9 mouse cellular contexts compared by ENCODE assay signal in genomic region chr6:101198943-101199298, GRCm38 (mm10).
A peak's percentile ranks its signal among the peaks of the same experiment; 100 is the strongest.
DNase-seq lines count a peak whose midpoint lies in the region; ATAC-seq and TF ChIP-seq lines count a peak whose summit lies in the region.
"Had no signal": no experiment of that assay in that cellular context is flagged by ENCODE, and none has a peak within 500 bp of the region (broad histone marks: within the 10 kb centered on the region; RNA-seq: fewer than 3 reads in every experiment).

No protein-coding gene starts in this region.

- H3K27ac ChIP-seq in kidney, postnatal 0 days: no peak overlapping the region
- H3K27ac ChIP-seq in hindbrain, embryonic 12.5 days: peak overlapping the region; percentile 78
- no peak overlapping the region for H3K27ac ChIP-seq in midbrain, postnatal 0 days (ENCODE audit: low read depth, low read length)

- H3K4me1 ChIP-seq in kidney, postnatal 0 days (replicated peaks; ENCODE audit: insufficient read depth, low read length): peaks cover 14% of the 10 kb centered on the region; the same call in 1 of the 2 replicates
- H3K4me1 ChIP-seq in hindbrain, embryonic 12.5 days: peaks cover 39% of the 10 kb centered on the region
- no peaks in the 10 kb centered on the region for H3K4me1 ChIP-seq in midbrain, postnatal 0 days (ENCODE audit: insufficient read depth, low read length)

- H3K4me3 ChIP-seq in kidney, postnatal 0 days (replicated peaks; ENCODE audit: low read depth, low read length): peak overlapping the region; percentile 16; the same call in 1 of the 2 replicates
- peak overlapping the region; percentile 40 for H3K4me3 ChIP-seq in hindbrain, embryonic 12.5 days
- peak overlapping the region; percentile 50 for H3K4me3 ChIP-seq in midbrain, postnatal 0 days (ENCODE audit: low read depth, low read length)

- H3K9ac ChIP-seq in kidney, postnatal 0 days (ENCODE audit: low read depth, low read length): peak overlapping the region; percentile 20; the same call in 1 of the 2 replicates
- H3K9ac ChIP-seq in hindbrain, embryonic 12.5 days: peak overlapping the region; percentile 55
- H3K9ac ChIP-seq in midbrain, postnatal 0 days (replicated peaks; ENCODE audit: low read length, poor library complexity, severe bottlenecking): peak overlapping the region; percentile 37

- peak overlapping the region; percentile 47 for H3K4me2 ChIP-seq in kidney, postnatal 0 days (ENCODE audit: low read length)
- peak overlapping the region; percentile 82 for H3K4me2 ChIP-seq in hindbrain, embryonic 12.5 days (replicated peaks)
- peak overlapping the region; percentile 90 for H3K4me2 ChIP-seq in midbrain, postnatal 0 days (ENCODE audit: low read depth, low read length, poor library complexity, severe bottlenecking)

- peak; percentile 16 for DNase-seq in kidney, postnatal 0 days (ENCODE audit: low spot score)
- no peak for DNase-seq in kidney, postnatal 14 days
- DNase-seq in embryo, embryonic 11 days: peak; percentile 53
- peak; percentile 74 for DNase-seq in midbrain, postnatal 0 days (ENCODE audit: low spot score)
- no peak for DNase-seq in gastrocnemius, adult 8-10 months (ENCODE audit: low spot score in 2 of 2)
- DNase-seq in urinary bladder, adult 18-20 months (ENCODE audit: low spot score in 2 of 2): no peak
- DNase-seq in heart, adult 18-20 months: no peak

- H3K36me3 ChIP-seq in kidney, postnatal 0 days (ENCODE audit: insufficient read depth, low read length): no peaks in the 10 kb centered on the region
- no peaks in the 10 kb centered on the region for H3K36me3 ChIP-seq in hindbrain, embryonic 12.5 days
- no peaks in the 10 kb centered on the region for H3K36me3 ChIP-seq in midbrain, postnatal 0 days (ENCODE audit: insufficient read depth, low read length)
- H3K36me3 ChIP-seq: G1E had no signal

- H3K27me3 ChIP-seq in kidney, postnatal 0 days (ENCODE audit: insufficient read depth, low read length): no peaks in the 10 kb centered on the region
- no peaks in the 10 kb centered on the region for H3K27me3 ChIP-seq in hindbrain, embryonic 12.5 days
- no peaks in the 10 kb centered on the region for H3K27me3 ChIP-seq in midbrain, postnatal 0 days (ENCODE audit: insufficient read depth, low read length)

- WGBS in kidney, postnatal 0 days: 18% methylated on average over 8 of the region's 8 CpGs
- 2% methylated on average over 8 of the region's 8 CpGs for WGBS in hindbrain, embryonic 12.5 days
- 9% methylated on average over 8 of the region's 8 CpGs for WGBS in midbrain, postnatal 0 days

- no peak for TF ChIP-seq CTCF in kidney, postnatal 0 days (IDR thresholded peaks at IDR 0.05; ENCODE audit: low read depth)
- no peak for TF ChIP-seq CTCF in midbrain, postnatal 0 days (IDR thresholded peaks at IDR 0.05)

- ATAC-seq in kidney, postnatal 0 days (replicated peaks; ENCODE audit: low FRiP score, low read depth): peak; percentile 35; the same call in 1 of the 2 replicates
- peak; percentile 80 for ATAC-seq in hindbrain, embryonic 12.5 days (ENCODE audit: low FRiP score)
- peak; percentile 79; the same call in 1 of the 2 replicates for ATAC-seq in midbrain, postnatal 0 days (ENCODE audit: low FRiP score)

- no peaks in the 10 kb centered on the region for H3K9me3 ChIP-seq in kidney, postnatal 0 days (replicated peaks; ENCODE audit: low read length)
- no peaks in the 10 kb centered on the region for H3K9me3 ChIP-seq in hindbrain, embryonic 12.5 days (replicated peaks)
- H3K9me3 ChIP-seq in midbrain, postnatal 0 days (ENCODE audit: low read length): no peaks in the 10 kb centered on the region

Comparison
In these comparisons a context has a peak if more than half of its experiments do, and no peak if none do; other contexts are left out.
1. DNase-seq: peak in kidney, postnatal 0 days (single experiment), embryo, embryonic 11 days (single experiment) and midbrain, postnatal 0 days (single experiment); none in kidney, postnatal 14 days (single experiment), gastrocnemius, adult 8-10 months (0 of 2), urinary bladder, adult 18-20 months (0 of 2) and heart, adult 18-20 months (0 of 2).
2. Peak in every context shown above with its lines, with median percentiles within 50 percentile points of each other: ATAC-seq, H3K4me2 ChIP-seq, H3K4me3 ChIP-seq and H3K9ac ChIP-seq.